Mouse (Mus musculus): ENCODE data around the gene Armcx4.

DNA sequence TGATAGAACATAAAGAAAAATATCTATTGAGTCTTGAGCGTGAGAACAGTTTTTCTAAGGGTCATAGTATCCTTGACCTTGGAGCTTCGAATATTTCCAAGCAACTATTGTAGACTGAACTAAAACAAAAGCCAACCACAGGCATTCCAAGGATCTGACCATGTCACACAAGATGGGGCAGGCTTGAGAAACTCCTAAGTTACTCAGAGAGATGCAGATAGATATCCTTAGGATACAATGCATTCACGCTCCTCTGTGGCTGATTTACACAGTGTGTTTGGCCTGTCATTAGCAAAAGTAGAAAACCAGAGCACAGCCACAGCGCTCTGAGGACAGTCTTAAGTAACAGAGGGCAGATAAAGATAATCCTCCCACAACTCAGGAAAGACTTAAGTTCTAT, 52.8 kb downstream of the Armcx4 start:
- TF ChIP-seq CTCF (conservative IDR thresholded peaks at IDR 0.05; ENCODE audit: low read length) = no peak
- no peak for TF ChIP-seq POU5F1 (IDR thresholded peaks at IDR 0.05; ENCODE audit: borderline replicate concordance, low read length)
- no peak for TF ChIP-seq NANOG (IDR thresholded peaks at IDR 0.05; ENCODE audit: borderline replicate concordance, low read length)

Measured in E14TG2a.4 (cell line).